Mouse (Mus musculus): ENCODE measurements around the gene Wwtr1. TPM values are rescaled to one million over a fixed set of nuclear protein-coding genes. Genes with fewer than 3 reads are reported as not detected.
A peak's percentile ranks its signal among the peaks of the same experiment; 100 is the strongest.

Wwtr1 gene
- polyA plus RNA-seq, 1 experiment from 2014 or later, result 26.3 TPM

DNA sequence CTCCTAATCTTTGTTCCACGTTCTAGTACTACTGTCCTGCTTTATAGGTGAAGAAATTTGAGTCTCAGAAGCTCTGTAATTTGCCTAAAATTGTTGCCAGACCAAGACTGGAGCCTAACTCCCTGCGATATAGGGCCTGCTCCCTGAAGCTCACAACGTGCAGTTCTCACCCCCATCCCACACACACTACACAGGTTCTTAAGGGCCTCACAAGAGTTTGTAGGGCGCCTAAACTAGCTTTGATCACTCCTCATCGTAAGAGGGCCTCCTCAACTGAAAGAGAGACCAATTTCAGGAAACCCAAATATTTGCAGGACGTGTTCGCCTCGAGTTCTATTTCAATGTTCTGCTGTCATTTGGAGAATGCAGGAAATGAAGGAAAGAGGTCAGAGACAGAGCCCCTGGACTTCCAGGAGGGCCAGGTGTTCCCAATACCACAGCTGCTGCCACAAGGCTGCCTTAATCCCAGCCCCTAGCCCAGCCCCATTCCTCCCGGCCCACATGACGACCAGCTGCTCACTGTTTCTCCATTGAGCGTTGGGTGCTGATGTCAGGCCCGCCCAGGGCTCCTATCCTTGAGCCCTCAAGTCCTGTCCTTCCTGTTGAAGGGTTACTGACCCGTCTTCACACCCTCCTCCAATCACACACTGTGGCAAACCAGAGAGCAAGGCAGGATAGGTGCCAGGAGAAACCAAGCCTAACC lies 40.1 kb downstream of the Wwtr1 start:
- Histone ChIP-seq H3K4me2 (replicated peaks; ENCODE audit: low read depth, low read length) (no peak overlapping the region), H3K27me3 (ENCODE audit: control insufficient read depth, insufficient read depth, low read length) (no peaks in the 10 kb centered on the region), H3K4me3 (ENCODE audit: low read depth, low read length) (no peak overlapping the region), H3K27ac (ENCODE audit: low read length) (no peak overlapping the region; the same call in 1 of the 2 replicates), H3K36me3 (ENCODE audit: control insufficient read depth, insufficient read depth, low read length) (no peaks in the 10 kb centered on the region), H3K9ac (replicated peaks; ENCODE audit: low read depth, low read length) (no peak overlapping the region), H3K9me3 (ENCODE audit: control insufficient read depth, low read depth, low read length) (no peaks in the 10 kb centered on the region), H3K4me1 (ENCODE audit: control insufficient read depth, insufficient read depth, low read length) (peaks cover 4% of the 10 kb centered on the region; the same call in 1 of the 2 replicates)
- 42% methylated on average over 13 of the region's 13 CpGs for WGBS
- ATAC-seq (ENCODE audit: insufficient number of reproducible peaks, insufficient read depth, low FRiP score, low read depth), result no peak

DNA sequence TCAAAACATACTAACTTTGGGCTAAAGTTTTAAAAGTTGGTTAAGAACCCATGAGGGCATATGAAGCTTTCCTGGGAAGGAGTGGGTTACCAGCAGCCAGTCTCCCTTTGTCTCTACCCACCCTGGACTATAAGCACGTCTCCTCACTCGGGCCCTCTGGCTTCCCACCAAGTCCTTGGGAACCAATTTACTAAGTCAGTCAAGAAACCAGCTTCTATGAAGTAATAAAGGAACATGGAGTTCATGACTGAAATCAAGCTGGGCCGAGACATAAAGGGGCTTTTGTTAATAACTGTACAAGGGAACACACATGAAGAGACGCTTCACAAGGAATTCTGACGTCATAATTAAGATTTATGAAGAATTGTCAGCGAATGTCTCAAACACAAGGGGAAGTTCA lies 41.3 kb downstream of the Wwtr1 start:
- Histone ChIP-seq H3K27me3 (ENCODE audit: control insufficient read depth, insufficient read depth, low read length) (no peaks in the 10 kb centered on the region), H3K9ac (replicated peaks; ENCODE audit: low read depth, low read length) (no peak overlapping the region), H3K4me1 (ENCODE audit: control insufficient read depth, insufficient read depth, low read length) (peaks cover 4% of the 10 kb centered on the region; the same call in 1 of the 2 replicates), H3K4me3 (ENCODE audit: low read depth, low read length) (no peak overlapping the region), H3K27ac (ENCODE audit: low read length) (no peak overlapping the region), H3K4me2 (replicated peaks; ENCODE audit: low read depth, low read length) (no peak overlapping the region), H3K36me3 (ENCODE audit: control insufficient read depth, insufficient read depth, low read length) (no peaks in the 10 kb centered on the region), H3K9me3 (ENCODE audit: control insufficient read depth, low read depth, low read length) (no peaks in the 10 kb centered on the region)
- no peak for ATAC-seq (ENCODE audit: insufficient number of reproducible peaks, insufficient read depth, low FRiP score, low read depth)
- 73% methylated on average over 6 of the region's 6 CpGs for WGBS

DNA sequence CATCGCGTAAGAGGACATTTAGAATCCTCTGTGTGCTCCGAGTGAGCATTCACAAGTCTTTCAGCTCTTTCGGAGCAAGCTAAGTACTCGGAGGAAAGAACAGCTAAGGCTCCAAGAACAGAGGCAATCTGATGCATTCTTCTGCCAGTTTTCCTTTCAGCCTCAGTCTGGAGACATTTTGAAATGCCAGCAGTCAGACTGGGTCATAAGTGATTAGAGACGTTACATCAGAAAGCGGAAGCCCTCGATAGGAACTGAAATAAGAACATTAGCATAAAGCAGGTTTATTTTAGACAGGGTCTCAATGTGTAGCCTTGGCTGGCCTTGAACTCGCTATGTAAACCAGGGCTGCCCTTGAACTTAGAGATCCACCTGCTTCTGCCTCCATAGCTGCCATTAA lies 41.8 kb downstream of the Wwtr1 start:
- H3K27me3 ChIP-seq (ENCODE audit: control insufficient read depth, insufficient read depth, low read length), result no peaks in the 10 kb centered on the region
- H3K9me3 ChIP-seq (ENCODE audit: control insufficient read depth, low read depth, low read length), result no peaks in the 10 kb centered on the region
- no peak overlapping the region for H3K9ac ChIP-seq (replicated peaks; ENCODE audit: low read depth, low read length)
- no peak overlapping the region for H3K4me3 ChIP-seq (ENCODE audit: low read depth, low read length)
- H3K27ac ChIP-seq (ENCODE audit: low read length), result 0 out of 2 replicates have a peak overlapping the region, but pooled peaks have one; percentile 11
- H3K36me3 ChIP-seq (ENCODE audit: control insufficient read depth, insufficient read depth, low read length), result no peaks in the 10 kb centered on the region
- H3K4me1 ChIP-seq (ENCODE audit: control insufficient read depth, insufficient read depth, low read length), result peaks cover 4% of the 10 kb centered on the region; the same call in 1 of the 2 replicates
- no peak overlapping the region for H3K4me2 ChIP-seq (replicated peaks; ENCODE audit: low read depth, low read length)
- WGBS, result 87% methylated on average over 9 of the region's 9 CpGs
- no peak for ATAC-seq (ENCODE audit: insufficient number of reproducible peaks, insufficient read depth, low FRiP score, low read depth)

DNA sequence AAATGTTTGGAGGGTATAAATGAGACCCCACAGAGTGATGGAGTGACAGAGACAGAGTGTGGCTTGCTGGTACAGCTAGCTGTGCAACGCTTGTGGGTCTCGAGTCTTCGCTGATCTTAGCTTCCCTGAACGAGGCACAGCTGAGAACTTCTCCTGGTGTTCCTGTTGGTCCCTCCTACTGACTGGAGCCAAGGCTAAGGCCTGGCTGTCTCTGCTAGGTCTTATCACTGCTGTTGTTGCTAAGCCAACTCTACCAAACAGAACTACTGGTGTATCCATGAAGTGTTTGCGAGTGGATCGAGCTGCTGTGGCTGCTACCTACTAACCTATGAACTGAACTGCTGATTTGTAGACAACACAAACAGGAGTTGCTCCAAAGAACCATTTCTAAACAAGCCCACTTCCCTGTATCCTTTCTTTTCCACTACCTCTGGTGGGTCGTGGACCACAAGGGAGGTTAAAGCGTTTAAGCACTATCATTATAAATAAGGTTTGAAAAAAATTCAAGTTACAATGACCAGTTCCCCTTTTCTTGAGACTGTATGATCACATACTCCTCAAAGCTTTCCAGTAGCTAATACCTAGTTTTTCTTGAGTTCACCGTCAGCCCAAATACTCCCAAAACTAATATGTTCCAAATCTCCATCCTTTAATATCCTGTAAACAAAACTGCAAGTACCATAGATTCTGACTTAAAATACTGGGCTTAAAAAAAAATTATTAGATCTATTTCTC lies 42.6 kb downstream of the Wwtr1 start:
- 89% methylated on average over 9 of the region's 9 CpGs for WGBS
- H3K27me3 ChIP-seq (ENCODE audit: control insufficient read depth, insufficient read depth, low read length), result no peaks in the 10 kb centered on the region
- H3K4me2 ChIP-seq (replicated peaks; ENCODE audit: low read depth, low read length), result no peak overlapping the region
- no peaks in the 10 kb centered on the region for H3K9me3 ChIP-seq (ENCODE audit: control insufficient read depth, low read depth, low read length)
- no peak for ATAC-seq (ENCODE audit: insufficient number of reproducible peaks, insufficient read depth, low FRiP score, low read depth)
- peaks cover 4% of the 10 kb centered on the region; the same call in 1 of the 2 replicates for H3K4me1 ChIP-seq (ENCODE audit: control insufficient read depth, insufficient read depth, low read length)
- 0 out of 2 replicates have a peak overlapping the region, but pooled peaks have one; percentile 11 for H3K27ac ChIP-seq (ENCODE audit: low read length)
- H3K4me3 ChIP-seq (ENCODE audit: low read depth, low read length), result no peak overlapping the region
- H3K9ac ChIP-seq (replicated peaks; ENCODE audit: low read depth, low read length), result no peak overlapping the region
- no peaks in the 10 kb centered on the region for H3K36me3 ChIP-seq (ENCODE audit: control insufficient read depth, insufficient read depth, low read length)

DNA sequence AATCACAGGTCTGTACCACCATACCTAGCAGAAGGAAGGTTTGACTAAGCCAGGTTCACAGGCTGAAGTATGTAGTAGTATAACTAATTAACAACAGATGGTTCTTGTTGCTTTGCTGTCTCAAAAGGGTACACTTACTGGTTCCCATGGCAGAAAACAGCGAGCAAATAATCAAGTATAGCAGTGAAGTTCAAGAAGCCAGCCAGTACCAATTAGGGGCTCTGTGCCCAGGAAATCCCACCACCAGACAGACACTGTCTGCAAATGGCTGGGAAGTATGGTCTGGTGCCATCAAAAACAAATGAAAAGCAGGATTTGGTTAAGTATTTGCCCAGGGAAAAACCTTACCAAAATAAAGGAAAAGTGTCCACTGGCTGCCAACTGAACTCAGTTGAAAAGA lies 44.9 kb downstream of the Wwtr1 start:
- Histone ChIP-seq H3K4me3 (ENCODE audit: low read depth, low read length) (no peak overlapping the region), H3K9ac (replicated peaks; ENCODE audit: low read depth, low read length) (no peak overlapping the region), H3K4me2 (replicated peaks; ENCODE audit: low read depth, low read length) (no peak overlapping the region), H3K27ac (ENCODE audit: low read length) (no peak overlapping the region), H3K36me3 (ENCODE audit: control insufficient read depth, insufficient read depth, low read length) (no peaks in the 10 kb centered on the region), H3K4me1 (ENCODE audit: control insufficient read depth, insufficient read depth, low read length) (peaks cover 1% of the 10 kb centered on the region; the same call in 1 of the 2 replicates), H3K9me3 (ENCODE audit: control insufficient read depth, low read depth, low read length) (no peaks in the 10 kb centered on the region), H3K27me3 (ENCODE audit: control insufficient read depth, insufficient read depth, low read length) (no peaks in the 10 kb centered on the region)
- WGBS, result 69% methylated on average over 1 of the region's 1 CpGs
- no peak for ATAC-seq (ENCODE audit: insufficient number of reproducible peaks, insufficient read depth, low FRiP score, low read depth)

DNA sequence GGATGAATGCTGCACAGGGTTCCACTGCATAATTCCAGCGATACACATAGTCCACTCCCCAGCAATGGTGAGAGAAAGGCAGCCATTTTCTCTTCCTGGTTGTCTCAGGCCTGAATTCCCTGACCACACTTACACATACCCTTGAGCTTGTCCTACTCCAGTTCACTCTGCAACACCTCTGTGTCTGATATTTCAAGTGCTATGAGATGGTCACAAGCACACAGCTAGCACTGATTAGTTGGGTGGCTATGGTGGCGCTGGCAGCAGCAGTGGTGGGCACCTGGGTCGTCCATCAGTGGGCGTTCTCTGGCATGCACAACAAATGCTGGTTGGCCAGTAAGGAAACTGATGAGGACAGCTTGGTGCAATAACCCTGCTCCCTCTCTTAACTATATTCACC lies 45.5 kb downstream of the Wwtr1 start:
- no peaks in the 10 kb centered on the region for H3K27me3 ChIP-seq (ENCODE audit: control insufficient read depth, insufficient read depth, low read length)
- WGBS, result 95% methylated on average over 4 of the region's 4 CpGs
- H3K4me2 ChIP-seq (replicated peaks; ENCODE audit: low read depth, low read length), result no peak overlapping the region
- H3K9me3 ChIP-seq (ENCODE audit: control insufficient read depth, low read depth, low read length), result no peaks in the 10 kb centered on the region
- H3K9ac ChIP-seq (replicated peaks; ENCODE audit: low read depth, low read length), result no peak overlapping the region
- no peak for ATAC-seq (ENCODE audit: insufficient number of reproducible peaks, insufficient read depth, low FRiP score, low read depth)
- H3K27ac ChIP-seq (ENCODE audit: low read length), result no peak overlapping the region
- H3K4me3 ChIP-seq (ENCODE audit: low read depth, low read length), result no peak overlapping the region
- H3K4me1 ChIP-seq (ENCODE audit: control insufficient read depth, insufficient read depth, low read length), result no peaks in the 10 kb centered on the region
- H3K36me3 ChIP-seq (ENCODE audit: control insufficient read depth, insufficient read depth, low read length), result no peaks in the 10 kb centered on the region

DNA sequence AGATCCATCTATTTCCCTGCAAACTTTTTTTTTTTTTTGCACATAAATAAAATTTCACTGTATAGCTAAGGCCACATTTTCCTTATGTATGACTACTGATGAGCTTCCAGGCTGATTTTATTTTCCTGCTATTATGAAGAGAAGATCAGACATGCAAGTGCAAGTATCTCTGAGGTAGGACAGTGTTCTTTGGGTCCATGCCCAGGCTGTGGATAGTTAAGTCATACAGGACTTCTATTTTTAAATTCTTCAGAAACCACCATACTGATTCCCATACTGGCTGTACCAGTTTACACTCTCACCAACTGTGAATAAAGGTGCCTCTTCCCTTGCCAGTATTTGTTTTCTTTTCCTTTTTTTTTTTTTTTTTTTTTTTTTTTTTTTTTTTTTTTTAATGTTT lies 48.6 kb downstream of the Wwtr1 start:
- no peaks in the 10 kb centered on the region for H3K4me1 ChIP-seq (ENCODE audit: control insufficient read depth, insufficient read depth, low read length)
- no peak overlapping the region for H3K4me3 ChIP-seq (ENCODE audit: low read depth, low read length)
- H3K36me3 ChIP-seq (ENCODE audit: control insufficient read depth, insufficient read depth, low read length), result no peaks in the 10 kb centered on the region
- no peak overlapping the region for H3K4me2 ChIP-seq (replicated peaks; ENCODE audit: low read depth, low read length)
- no peak for ATAC-seq (ENCODE audit: insufficient number of reproducible peaks, insufficient read depth, low FRiP score, low read depth)
- no peaks in the 10 kb centered on the region for H3K27me3 ChIP-seq (ENCODE audit: control insufficient read depth, insufficient read depth, low read length)
- H3K27ac ChIP-seq (ENCODE audit: low read length), result no peak overlapping the region
- no peaks in the 10 kb centered on the region for H3K9me3 ChIP-seq (ENCODE audit: control insufficient read depth, low read depth, low read length)
- no peak overlapping the region for H3K9ac ChIP-seq (replicated peaks; ENCODE audit: low read depth, low read length)

DNA sequence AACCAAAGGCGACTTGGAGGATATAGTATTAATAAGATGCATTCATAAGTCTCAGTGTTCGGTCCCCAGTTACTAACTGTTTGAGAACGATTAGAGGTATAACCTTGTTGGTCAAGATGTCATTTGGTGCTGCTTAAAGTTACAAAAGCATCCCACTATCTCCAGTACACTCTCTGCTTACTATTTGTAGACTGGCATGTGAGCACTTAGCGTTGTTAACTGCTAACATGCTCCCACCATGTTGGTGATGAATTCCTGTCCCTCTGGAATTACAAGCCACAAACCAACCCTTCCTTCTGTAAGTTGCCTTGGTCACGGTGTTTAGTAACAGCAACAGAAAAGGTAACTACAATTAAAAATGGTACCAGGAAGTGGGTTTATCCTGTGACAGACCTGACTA lies 52.6 kb downstream of the Wwtr1 start:
- H3K4me2 ChIP-seq (replicated peaks; ENCODE audit: low read depth, low read length), result no peak overlapping the region
- no peak for ATAC-seq (ENCODE audit: insufficient number of reproducible peaks, insufficient read depth, low FRiP score, low read depth)
- no peak overlapping the region for H3K27ac ChIP-seq (ENCODE audit: low read length)
- no peak overlapping the region for H3K4me3 ChIP-seq (ENCODE audit: low read depth, low read length)
- no peaks in the 10 kb centered on the region for H3K36me3 ChIP-seq (ENCODE audit: control insufficient read depth, insufficient read depth, low read length)
- 95% methylated on average over 5 of the region's 5 CpGs for WGBS
- H3K27me3 ChIP-seq (ENCODE audit: control insufficient read depth, insufficient read depth, low read length), result no peaks in the 10 kb centered on the region
- H3K9me3 ChIP-seq (ENCODE audit: control insufficient read depth, low read depth, low read length), result no peaks in the 10 kb centered on the region
- no peak overlapping the region for H3K9ac ChIP-seq (replicated peaks; ENCODE audit: low read depth, low read length)
- H3K4me1 ChIP-seq (ENCODE audit: control insufficient read depth, insufficient read depth, low read length), result no peaks in the 10 kb centered on the region
